Comparison of ENCODE assay signal across 1 mouse cellular context in genomic region chr1:36563197-36563596, GRCm38 (mm10).
TF ChIP-seq lines count a peak whose summit lies in the region.

No protein-coding gene starts in this region.

TF ChIP-seq in myocyte, 11 proteins besides CTCF, POLR2A, EP300 and RAD21 (continued from another document):
- peak; percentile 0 for TF ChIP-seq TCF3 (IDR thresholded peaks at IDR 0.05; ENCODE audit: insufficient read length, low read depth)
- TF ChIP-seq POLR2AphosphoS2 (IDR thresholded peaks at IDR 0.05; ENCODE audit: insufficient read length, low read depth), result no peak
